Mouse (Mus musculus): ENCODE results near the gene Rab34. TPM values are rescaled to one million over a fixed set of nuclear protein-coding genes. Genes with fewer than 3 reads are reported as not detected.
"Not testable (repeated sequence)": the region's sequence is repeated elsewhere in the genome, so short reads cannot be mapped to it uniquely, and the experiment has no call there.

Rab34 gene
- polyA plus RNA-seq, 1 experiment from 2014 or later = 15.2 TPM

DNA sequence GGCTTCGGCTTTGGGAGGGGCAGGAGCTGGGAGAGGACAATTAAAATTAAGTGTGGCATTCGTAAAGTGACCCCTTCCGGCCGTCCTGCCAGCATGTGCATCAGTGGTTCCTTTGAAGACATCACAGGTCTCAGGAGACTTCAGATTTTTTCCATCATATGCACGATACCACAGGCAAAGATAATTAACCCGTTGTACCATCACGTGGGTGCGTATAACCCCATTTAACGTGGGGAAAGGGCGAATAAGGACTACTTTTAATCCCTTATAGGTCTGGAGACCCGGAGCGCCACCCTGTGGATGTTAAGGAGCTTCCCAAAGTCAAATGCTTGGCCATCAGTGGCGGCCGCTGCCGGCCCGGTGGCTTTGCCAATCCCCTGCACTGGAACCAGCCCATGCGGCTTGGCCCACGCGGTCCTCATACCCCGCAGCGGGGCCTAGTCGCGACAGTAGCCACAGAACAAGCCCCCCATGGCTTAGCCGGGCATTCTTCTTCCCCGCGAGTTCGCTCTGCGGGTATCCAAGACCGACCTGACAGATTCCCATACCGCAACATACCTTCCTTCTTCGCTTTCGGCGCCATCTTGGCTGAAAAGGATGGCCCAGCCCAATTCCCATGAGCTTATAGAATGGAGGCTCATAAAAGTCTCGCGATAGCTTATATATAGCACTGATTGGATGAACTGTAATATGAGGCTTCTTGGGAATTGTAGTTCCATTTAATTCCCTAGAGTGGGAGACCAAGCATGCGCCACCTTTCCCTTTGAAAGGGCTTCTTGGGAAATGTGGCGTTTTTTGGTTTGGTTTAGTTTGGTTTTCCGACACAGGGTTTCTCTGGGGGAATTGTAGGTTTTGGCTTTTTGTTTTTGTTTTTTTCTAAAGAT, 5.0 kb upstream of the Rab34 start, which contains the start of gene Rpl23a:
Gene Rpl23a, minus strand, starts transcription at position 624 of the 884 bp plus-strand sequence.
- no peaks in the 10 kb centered on the region for H3K9me3 ChIP-seq (replicated peaks)
- H3K27me3 ChIP-seq = peaks cover 27% of the 10 kb centered on the region
- peak within 1 kb of the TSS; percentile 91 for H3K4me3 ChIP-seq (replicated peaks)
- H3K4me1 ChIP-seq (replicated peaks) = peaks cover 50% of the 10 kb centered on the region
- H3K27ac ChIP-seq (replicated peaks) = peak within 1 kb of the TSS; percentile 89
- H3K9ac ChIP-seq = peak within 1 kb of the TSS; percentile 84
- H3K36me3 ChIP-seq (replicated peaks) = peaks cover 31% of the 10 kb centered on the region
- WGBS (ENCODE audit: insufficient replicate concordance) = under 1% methylated on average over 38 of the region's 38 CpGs
- peak; percentile 67 for ATAC-seq (ENCODE audit: insufficient read depth)
- H3K4me2 ChIP-seq = peak within 1 kb of the TSS; percentile 96

DNA sequence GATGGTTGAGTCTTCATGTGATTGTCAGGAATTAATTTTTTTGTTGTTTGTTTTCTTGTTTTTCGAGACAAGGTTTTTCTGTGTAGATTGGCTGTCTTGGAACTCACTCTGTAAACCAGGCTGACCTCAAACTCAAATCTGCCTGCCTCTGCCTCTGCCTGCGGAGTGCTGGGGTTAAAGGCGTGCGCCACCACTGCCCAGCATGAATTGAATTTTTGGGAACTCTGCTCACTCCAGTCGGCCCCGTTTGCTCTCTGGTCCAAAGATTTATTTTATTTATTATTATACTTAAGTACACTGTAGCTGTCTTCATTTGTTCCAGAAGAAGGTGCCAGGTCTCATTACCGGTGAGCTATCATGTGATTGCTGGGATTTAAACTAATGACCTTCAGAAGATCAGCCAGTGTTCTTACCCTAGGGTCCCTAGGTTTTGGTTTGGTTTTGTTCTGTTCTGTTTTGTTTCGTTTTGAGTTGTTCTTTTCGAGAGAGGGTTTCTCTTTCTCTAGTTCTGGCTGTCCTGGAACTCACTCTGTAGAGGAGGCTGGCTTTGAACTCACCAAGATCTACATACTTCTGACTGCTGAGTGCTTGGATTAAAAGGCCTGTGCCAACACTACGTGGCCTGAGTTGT, 4.2 kb upstream of the Rab34 start:
- Histone ChIP-seq H3K4me3 (replicated peaks) (peak overlapping the region; percentile 91), H3K4me2 (peak overlapping the region; percentile 96), H3K4me1 (replicated peaks) (peaks cover 55% of the 10 kb centered on the region), H3K9me3 (replicated peaks) (no peaks in the 10 kb centered on the region), H3K27me3 (peaks cover 35% of the 10 kb centered on the region), H3K27ac (replicated peaks) (no peak overlapping the region), H3K36me3 (replicated peaks) (peaks cover 31% of the 10 kb centered on the region), H3K9ac (no peak overlapping the region)
- ATAC-seq (ENCODE audit: insufficient read depth) = no peak
- 39% methylated on average over 10 of the region's 10 CpGs for WGBS (ENCODE audit: insufficient replicate concordance)

DNA sequence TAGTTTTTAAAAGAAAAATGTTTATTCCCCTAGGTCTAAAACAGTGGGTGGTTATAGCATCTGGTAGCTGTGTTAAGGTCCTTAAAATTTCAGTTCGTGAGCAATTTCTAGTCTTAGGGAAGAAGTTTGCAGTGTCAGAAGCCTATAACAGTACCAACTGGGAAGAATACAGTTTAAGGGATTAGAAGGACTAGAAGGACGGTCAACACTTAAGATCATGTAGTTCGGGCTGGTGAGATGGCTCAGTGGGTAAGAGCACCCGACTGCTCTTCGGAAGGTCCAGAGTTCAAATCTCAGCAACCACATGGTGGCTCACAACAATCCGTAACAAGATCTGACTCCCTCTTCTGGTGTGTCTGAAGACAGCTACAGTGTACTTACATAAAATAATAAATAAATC, 3.5 kb upstream of the Rab34 start:
- Histone ChIP-seq H3K4me1 (replicated peaks) (peaks cover 55% of the 10 kb centered on the region), H3K27me3 (peaks cover 42% of the 10 kb centered on the region), H3K36me3 (replicated peaks) (peaks cover 27% of the 10 kb centered on the region)
- 84% methylated on average over 6 of the region's 6 CpGs for whole genome bisulfite sequencing (ENCODE audit: insufficient replicate concordance)
- not testable (repeated sequence) for H3K9me3 ChIP-seq (replicated peaks); H3K9ac ChIP-seq; H3K4me2 ChIP-seq; H3K27ac ChIP-seq (replicated peaks); H3K4me3 ChIP-seq (replicated peaks); ATAC-seq (ENCODE audit: insufficient read depth)

DNA sequence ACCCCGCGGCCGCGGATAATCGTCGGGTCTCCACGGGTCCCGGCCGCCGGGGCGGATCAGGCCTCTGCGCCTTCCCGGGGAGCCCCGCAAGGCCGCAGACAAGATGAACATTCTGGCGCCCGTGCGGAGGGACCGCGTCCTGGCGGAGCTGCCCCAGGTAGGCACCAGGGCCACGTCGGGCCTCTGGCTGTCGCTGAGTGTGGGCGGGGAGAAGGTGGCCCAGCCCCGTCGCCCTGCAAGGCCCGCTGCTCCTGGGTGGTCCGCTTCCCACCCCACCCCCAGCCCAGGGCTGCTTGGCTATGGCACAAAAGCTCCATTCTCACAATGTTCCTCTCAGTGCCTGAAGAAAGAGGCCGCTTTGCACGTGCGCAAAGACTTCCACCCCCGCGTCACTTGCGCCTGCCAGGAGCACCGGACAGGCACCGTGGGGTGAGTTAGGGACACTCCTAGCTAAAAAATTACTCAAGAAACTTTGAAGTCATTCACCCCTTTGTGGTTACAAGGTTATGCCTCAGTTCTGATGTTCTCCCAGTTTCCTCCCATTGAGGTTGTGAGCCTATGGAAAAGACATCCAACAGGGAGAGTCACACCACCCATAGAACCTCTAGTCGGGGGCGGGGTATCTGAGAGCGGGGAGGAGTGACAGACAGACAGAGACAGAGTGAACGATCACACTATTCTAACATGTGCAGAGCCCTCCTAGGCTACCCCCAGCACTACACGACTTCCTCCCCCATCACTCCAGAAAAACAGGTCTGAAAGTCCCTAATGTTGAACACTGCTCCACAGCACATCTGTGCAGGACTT, 1.2 kb downstream of the Rab34 start:
- H3K9ac ChIP-seq = peak overlapping the region; percentile 49; the same call in 1 of the 2 replicates
- H3K9me3 ChIP-seq (replicated peaks) = no peaks in the 10 kb centered on the region
- peak overlapping the region; percentile 56 for H3K4me3 ChIP-seq (replicated peaks)
- peak overlapping the region; percentile 73 for H3K27ac ChIP-seq (replicated peaks)
- peak overlapping the region; percentile 65 for H3K4me2 ChIP-seq
- H3K27me3 ChIP-seq = peaks cover 79% of the 10 kb centered on the region
- H3K4me1 ChIP-seq (replicated peaks) = peaks cover 28% of the 10 kb centered on the region
- no peaks in the 10 kb centered on the region for H3K36me3 ChIP-seq (replicated peaks)
- 4% methylated on average over 42 of the region's 42 CpGs for WGBS (ENCODE audit: insufficient replicate concordance)
- ATAC-seq (ENCODE audit: insufficient read depth) = peak; percentile 53

DNA sequence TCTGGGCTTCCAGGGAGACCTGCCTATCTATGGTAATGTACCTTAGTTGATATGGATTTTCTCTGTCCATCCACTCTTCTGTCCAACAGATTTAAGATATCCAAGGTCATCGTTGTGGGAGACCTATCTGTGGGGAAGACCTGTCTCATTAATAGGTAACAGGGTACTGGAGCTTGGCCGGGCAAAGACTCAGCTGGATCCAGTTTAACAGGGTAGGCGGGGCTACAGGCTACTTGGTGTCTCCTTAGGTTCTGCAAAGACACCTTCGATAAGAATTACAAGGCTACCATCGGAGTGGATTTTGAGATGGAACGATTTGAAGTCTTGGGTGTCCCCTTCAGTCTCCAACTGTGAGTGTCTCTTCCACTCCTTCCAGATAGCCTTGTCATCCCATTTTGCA, 1.8 kb downstream of the Rab34 start:
- H3K9ac ChIP-seq = no peak overlapping the region
- ATAC-seq (ENCODE audit: insufficient read depth) = no peak
- H3K4me2 ChIP-seq = peak overlapping the region; percentile 65
- H3K27ac ChIP-seq (replicated peaks) = no peak overlapping the region
- H3K36me3 ChIP-seq (replicated peaks) = no peaks in the 10 kb centered on the region
- WGBS (ENCODE audit: insufficient replicate concordance) = 57% methylated on average over 6 of the region's 6 CpGs
- H3K4me3 ChIP-seq (replicated peaks) = no peak overlapping the region
- H3K4me1 ChIP-seq (replicated peaks) = peaks cover 31% of the 10 kb centered on the region
- no peaks in the 10 kb centered on the region for H3K9me3 ChIP-seq (replicated peaks)
- peaks cover 79% of the 10 kb centered on the region for H3K27me3 ChIP-seq

DNA sequence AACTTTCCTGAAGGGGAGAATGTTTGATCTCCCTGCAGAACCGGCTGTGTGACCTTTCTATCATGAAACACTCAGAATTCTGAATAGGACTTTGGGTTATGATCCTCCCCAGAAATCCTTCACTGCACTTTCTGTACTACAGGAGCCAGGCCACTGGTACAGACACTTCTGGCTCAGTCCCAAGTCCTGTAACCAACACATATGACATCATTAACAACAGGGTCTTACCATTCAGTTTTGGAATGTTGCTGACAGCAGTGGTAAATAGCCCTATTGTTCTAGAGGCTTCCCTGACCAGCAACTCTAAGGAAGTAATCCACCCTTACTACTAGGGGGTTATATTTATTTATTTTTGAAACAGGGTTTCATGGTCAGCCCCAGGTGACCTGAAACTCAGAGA, 4.9 kb downstream of the Rab34 start, which contains the start of gene Proca1:
Gene Proca1, plus strand, starts transcription at position 280 of the 400 bp plus-strand sequence.
- Histone ChIP-seq H3K36me3 (replicated peaks) (no peaks in the 10 kb centered on the region), H3K4me2 (peak within 1 kb of the TSS; percentile 87), H3K4me1 (replicated peaks) (peaks cover 36% of the 10 kb centered on the region), H3K9ac (no peak within 1 kb of the TSS), H3K27me3 (peaks cover 53% of the 10 kb centered on the region), H3K9me3 (replicated peaks) (no peaks in the 10 kb centered on the region), H3K27ac (replicated peaks) (no peak within 1 kb of the TSS), H3K4me3 (replicated peaks) (peak within 1 kb of the TSS; percentile 64)
- no peak for ATAC-seq (ENCODE audit: insufficient read depth)
- 67% methylated on average over 1 of the region's 1 CpGs for WGBS (ENCODE audit: insufficient replicate concordance)

DNA sequence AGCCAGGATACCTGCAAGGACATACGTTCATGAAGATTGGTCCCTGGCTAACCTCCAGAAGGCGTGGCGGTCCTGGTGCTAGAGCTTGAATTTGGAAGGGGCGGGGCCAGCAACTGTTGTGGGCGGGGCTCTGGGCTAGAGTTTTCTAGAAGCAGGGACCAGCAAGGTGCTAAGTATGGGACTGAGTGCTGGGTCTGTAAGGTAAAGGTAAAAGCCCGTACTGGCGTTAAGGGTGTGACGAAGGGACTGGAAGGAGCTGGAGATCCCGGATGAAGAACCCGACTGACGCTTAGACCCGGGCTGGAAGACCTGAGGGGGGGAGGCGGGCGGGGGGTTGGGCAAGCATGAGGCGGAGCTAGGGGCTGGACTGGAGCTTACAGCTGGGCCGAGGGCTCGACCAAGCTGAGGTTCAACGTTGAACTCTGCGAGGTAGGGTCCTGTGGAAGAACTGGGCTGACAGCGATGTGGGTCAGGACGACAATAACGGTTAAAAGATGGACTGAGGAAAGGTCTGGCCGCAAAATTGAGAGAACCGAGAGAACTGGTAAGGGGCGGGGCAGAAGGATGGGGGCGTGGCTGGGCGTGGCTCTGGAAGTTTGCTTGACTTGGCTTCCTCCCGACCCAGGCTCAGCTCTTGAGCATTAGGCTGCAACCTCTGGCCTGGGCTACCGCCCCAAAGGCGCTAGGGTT, 6.3 kb downstream of the Rab34 start:
- Histone ChIP-seq H3K4me1 (replicated peaks) (peaks cover 24% of the 10 kb centered on the region), H3K4me2 (peak overlapping the region; percentile 87), H3K36me3 (replicated peaks) (no peaks in the 10 kb centered on the region), H3K27me3 (peaks cover 38% of the 10 kb centered on the region), H3K27ac (replicated peaks) (no peak overlapping the region), H3K9ac (peak overlapping the region; percentile 50), H3K4me3 (replicated peaks) (peak overlapping the region; percentile 64), H3K9me3 (replicated peaks) (no peaks in the 10 kb centered on the region)
- ATAC-seq (ENCODE audit: insufficient read depth) = peak; percentile 77
- 1% methylated on average over 30 of the region's 30 CpGs for WGBS (ENCODE audit: insufficient replicate concordance)

DNA sequence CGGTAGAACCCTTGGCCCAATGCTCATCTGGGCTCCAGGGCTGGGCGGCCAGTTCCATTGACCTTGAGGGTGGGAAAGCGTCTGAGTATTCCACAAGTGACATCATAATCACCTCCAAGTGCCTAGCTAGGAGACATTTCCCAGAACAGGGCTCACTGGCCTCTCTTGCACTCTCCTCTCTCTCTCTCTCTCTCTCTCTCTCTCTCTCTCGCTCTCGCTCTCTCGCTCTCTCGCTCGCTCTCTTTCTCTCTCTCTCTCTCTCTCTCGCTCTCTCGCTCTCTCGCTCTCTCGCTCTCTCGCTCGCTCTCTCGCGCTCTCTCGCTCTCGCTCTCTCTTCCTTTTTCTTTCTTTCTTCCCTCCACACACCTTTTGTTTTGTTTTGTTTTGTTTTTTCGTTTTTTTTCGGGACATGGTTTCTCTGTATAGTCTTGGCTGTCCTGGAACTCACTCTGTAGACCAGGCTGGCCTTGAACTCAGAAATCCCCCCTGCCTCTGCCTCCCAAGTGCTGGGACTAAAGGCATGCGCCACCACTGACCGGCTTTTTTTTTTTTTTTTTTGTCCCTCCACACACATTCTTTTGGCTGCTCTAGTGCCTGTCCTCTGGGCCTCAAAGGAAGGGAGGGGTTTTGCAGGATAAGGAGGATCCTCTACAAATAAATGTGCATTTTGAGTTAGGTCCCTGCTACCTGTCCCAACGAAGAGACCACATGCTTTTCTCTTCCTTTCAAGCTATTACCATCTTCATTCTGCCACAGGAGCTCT, 7.1 kb downstream of the Rab34 start:
- Histone ChIP-seq H3K4me1 (replicated peaks) (peaks cover 16% of the 10 kb centered on the region), H3K4me2 (peak overlapping the region; percentile 87), H3K27me3 (peaks cover 31% of the 10 kb centered on the region), H3K9me3 (replicated peaks) (no peaks in the 10 kb centered on the region), H3K9ac (peak overlapping the region; percentile 50; the same call in 1 of the 2 replicates), H3K27ac (replicated peaks) (no peak overlapping the region), H3K36me3 (replicated peaks) (no peaks in the 10 kb centered on the region), H3K4me3 (replicated peaks) (peak overlapping the region; percentile 64)
- ATAC-seq (ENCODE audit: insufficient read depth) = no peak; the same call in 1 of the 2 replicates
- WGBS (ENCODE audit: insufficient replicate concordance) = 56% methylated on average over 23 of the region's 23 CpGs

DNA sequence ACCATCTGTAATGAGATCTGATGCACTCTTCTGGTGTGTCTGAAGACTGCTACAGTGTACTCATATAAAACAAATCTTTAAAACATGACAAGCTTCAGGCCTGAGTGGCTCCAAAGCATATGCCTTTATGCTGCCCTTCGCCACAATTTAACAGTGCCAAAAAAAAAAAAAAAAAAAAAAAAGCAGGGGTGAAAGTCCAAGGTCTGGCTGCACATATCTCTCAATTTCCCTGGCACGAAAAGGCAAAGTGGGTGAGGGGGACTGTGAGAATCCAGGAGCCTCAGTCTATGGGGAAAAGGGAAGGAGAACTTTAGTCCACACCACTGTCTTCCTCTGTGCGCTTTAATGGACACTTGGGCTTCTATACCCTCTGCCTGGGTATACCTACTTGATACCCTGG, 14.1 kb downstream of the Rab34 start:
- no peak for ATAC-seq (ENCODE audit: insufficient read depth)
- no peak overlapping the region for H3K4me3 ChIP-seq (replicated peaks)
- no peaks in the 10 kb centered on the region for H3K27me3 ChIP-seq
- H3K9ac ChIP-seq = no peak overlapping the region
- H3K9me3 ChIP-seq (replicated peaks) = no peaks in the 10 kb centered on the region
- WGBS (ENCODE audit: insufficient replicate concordance) = 77% methylated on average over 3 of the region's 3 CpGs
- peaks cover 29% of the 10 kb centered on the region for H3K36me3 ChIP-seq (replicated peaks)
- no peaks in the 10 kb centered on the region for H3K4me1 ChIP-seq (replicated peaks)
- H3K27ac ChIP-seq (replicated peaks) = no peak overlapping the region
- no peak overlapping the region for H3K4me2 ChIP-seq

DNA sequence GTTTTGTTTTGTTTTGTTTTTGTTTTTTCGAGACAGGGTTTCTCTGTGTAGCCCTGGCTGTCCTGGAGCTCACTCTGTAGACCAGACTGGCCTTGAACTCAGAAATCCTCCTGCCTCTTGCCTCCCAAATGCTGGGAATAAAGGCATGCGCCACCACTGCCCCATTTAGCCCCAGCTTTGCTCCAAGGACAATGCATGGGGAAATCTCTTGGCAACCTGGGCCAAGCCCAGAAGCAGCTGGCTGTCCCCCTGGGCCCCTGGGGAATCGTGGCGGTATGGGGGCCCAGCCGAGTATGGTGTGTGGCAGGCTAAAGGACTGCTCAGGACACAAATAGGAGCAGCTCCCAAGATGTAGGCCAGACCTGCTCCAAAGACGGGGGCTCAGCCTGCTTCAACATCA, 16.1 kb downstream of the Rab34 start:
- H3K9me3 ChIP-seq (replicated peaks) = no peaks in the 10 kb centered on the region
- no peak overlapping the region for H3K9ac ChIP-seq
- WGBS (ENCODE audit: insufficient replicate concordance) = 81% methylated on average over 6 of the region's 6 CpGs
- H3K36me3 ChIP-seq (replicated peaks) = peaks cover 48% of the 10 kb centered on the region
- H3K27ac ChIP-seq (replicated peaks) = no peak overlapping the region
- no peak for ATAC-seq (ENCODE audit: insufficient read depth)
- no peaks in the 10 kb centered on the region for H3K4me1 ChIP-seq (replicated peaks)
- no peak overlapping the region for H3K4me3 ChIP-seq (replicated peaks)
- no peaks in the 10 kb centered on the region for H3K27me3 ChIP-seq
- no peak overlapping the region for H3K4me2 ChIP-seq
